Mouse (Mus musculus): ENCODE data around the gene Tmem251. TPM values are rescaled to one million over a fixed set of nuclear protein-coding genes. Genes with fewer than 3 reads are reported as not detected.

Gene Tmem251
- total RNA-seq, 1 experiment from 2014 or later = 22.6 TPM

GRCm38 (mm10) chr12:102740285-102740684 is 3.3 kb upstream of the Tmem251 start:
- ATAC-seq (replicated peaks; ENCODE audit: insufficient number of reproducible peaks, low FRiP score, low TSS enrichment, poor library complexity, severe bottlenecking) = no peak

GRCm38 (mm10) chr12:102742056-102742455 is 1.5 kb upstream of the Tmem251 start:
- ATAC-seq (replicated peaks; ENCODE audit: insufficient number of reproducible peaks, low FRiP score, low TSS enrichment, poor library complexity, severe bottlenecking) = no peak

DNA sequence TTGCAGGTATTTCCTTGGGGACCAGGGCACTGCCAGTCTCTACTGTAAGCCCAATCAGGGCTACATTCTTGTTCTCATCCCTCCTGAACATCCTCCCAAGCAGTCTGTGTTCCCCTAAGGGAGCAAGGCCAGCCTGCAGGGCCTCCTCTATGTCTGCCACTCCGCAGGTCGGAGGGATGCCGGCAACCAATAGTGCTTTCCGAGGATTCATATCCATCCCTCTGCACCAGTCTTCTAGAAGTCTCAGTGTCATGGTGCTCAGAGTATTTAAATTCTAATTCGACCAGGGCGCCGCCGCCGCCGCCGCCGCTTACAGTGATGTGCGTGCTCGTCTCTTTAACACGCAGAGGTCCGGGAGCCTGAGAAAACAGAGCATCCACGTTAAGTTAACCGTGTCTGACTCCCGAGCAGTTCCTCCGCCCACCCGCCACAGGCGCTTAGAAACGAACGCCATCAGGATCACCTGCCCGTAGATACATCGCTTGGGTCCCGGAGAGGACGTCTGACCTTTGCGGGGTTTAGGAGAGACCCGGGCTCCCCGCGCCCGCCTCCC is 450 bp upstream of the Tmem251 start:
- no peak; the same call in 1 of the 2 replicates for ATAC-seq (replicated peaks; ENCODE audit: insufficient number of reproducible peaks, low FRiP score, low TSS enrichment, poor library complexity, severe bottlenecking)

DNA sequence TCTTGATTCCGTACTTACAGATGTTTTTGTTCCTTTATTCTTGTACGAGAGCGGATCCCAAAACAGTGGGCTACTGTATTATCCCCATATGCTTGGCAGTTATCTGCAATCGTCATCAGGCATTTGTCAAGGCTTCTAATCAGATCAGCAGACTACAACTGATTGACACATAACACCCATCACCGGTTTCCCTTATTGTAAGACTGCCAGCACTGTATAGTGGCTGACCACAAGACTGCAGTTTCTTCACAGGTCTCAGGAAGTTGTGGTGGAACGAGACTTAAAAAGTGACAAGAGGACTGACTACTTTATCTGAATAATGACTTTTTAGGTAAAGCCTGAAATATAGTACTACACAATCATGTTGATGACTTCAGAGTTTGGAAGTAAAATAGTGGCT is 1.3 kb downstream of the Tmem251 start:
- peak; percentile 76 for ATAC-seq (replicated peaks; ENCODE audit: insufficient number of reproducible peaks, low FRiP score, low TSS enrichment, poor library complexity, severe bottlenecking)

GRCm38 (mm10) chr12:102748256-102748655 is 4.7 kb downstream of the Tmem251 start:
- no peak for ATAC-seq (replicated peaks; ENCODE audit: insufficient number of reproducible peaks, low FRiP score, low TSS enrichment, poor library complexity, severe bottlenecking)

- no peak for ATAC-seq (replicated peaks; ENCODE audit: insufficient number of reproducible peaks, low FRiP score, low TSS enrichment, poor library complexity, severe bottlenecking)
These were observed 12.7 kb downstream of the Tmem251 start for GRCm38 (mm10) chr12:102756304-102756703.

- ATAC-seq (replicated peaks; ENCODE audit: insufficient number of reproducible peaks, low FRiP score, low TSS enrichment, poor library complexity, severe bottlenecking) = no peak
These were observed 13.6 kb downstream of the Tmem251 start for GRCm38 (mm10) chr12:102757055-102757688.

DNA sequence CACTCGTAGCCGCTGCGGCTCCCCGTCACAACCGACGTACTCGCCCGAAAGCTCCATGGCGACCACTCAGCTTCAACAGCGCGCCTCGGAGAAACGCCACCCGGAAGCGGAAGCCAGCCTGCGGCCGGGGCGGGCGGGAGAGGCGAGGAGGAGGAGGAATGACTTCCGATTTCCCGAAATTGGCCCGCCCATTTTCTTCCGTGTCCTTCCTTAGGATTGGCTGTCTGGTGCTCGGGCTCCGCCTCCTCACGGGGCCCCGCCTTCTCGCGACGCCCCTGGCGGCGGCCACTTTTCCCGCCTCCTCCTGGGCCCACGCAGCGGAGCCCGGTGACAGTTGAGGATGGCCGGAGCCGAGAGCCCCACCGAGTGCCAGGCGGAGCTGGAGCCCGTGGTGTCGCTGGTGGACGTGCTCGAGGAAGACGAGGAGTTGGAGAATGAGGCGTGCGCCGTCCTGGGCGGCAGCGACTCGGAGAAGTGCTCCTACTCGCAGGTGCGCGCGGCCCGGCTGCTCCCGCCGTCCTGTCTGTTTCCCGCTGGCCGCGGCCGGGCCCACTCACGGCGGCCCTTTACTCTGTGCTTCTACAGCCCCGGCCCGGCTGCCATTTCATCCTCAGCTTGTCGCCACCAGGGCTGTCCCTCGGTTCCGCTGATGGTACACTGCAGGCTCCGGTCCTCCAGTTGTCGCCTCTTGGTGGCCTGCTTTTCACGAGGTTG is 14.3 kb downstream of the Tmem251 start, which contains the start of the genes Gm28051, Gon7 and Ubr7:
Gene Gm28051, minus strand, starts transcription at position 77 of the 714 bp plus-strand sequence.
Gene Gon7, minus strand, starts transcription at position 115 of the 714 bp plus-strand sequence.
Gene Ubr7, plus strand, starts transcription at position 279 of the 714 bp plus-strand sequence.
- peak; percentile 94 for ATAC-seq (replicated peaks; ENCODE audit: insufficient number of reproducible peaks, low FRiP score, low TSS enrichment, poor library complexity, severe bottlenecking)

DNA sequence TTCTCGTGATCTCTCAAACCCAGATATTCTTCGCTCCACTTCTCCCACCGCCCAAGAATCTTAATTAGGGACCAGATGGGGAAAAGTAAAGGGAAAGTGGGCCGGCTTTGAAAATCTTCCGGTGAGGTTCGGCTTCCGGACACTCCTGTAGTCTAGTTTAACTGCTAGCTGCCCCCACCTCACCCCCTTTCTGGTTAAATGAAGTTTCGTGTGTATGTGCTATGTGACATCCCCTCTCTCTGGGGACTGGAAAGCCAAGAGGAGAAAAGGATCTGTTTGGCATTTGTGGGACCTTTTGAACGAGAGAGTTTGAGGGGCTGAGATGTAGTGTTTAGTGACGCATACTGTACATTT is 14.8 kb downstream of the Tmem251 start, which contains the start of gene Gm20604:
Gene Gm20604, minus strand, starts transcription at position 270 of the 354 bp plus-strand sequence.
- ATAC-seq (replicated peaks; ENCODE audit: insufficient number of reproducible peaks, low FRiP score, low TSS enrichment, poor library complexity, severe bottlenecking) = no peak

- no peak for ATAC-seq (replicated peaks; ENCODE audit: insufficient number of reproducible peaks, low FRiP score, low TSS enrichment, poor library complexity, severe bottlenecking)
These were observed 15.4 kb downstream of the Tmem251 start for GRCm38 (mm10) chr12:102758936-102759335.

DNA sequence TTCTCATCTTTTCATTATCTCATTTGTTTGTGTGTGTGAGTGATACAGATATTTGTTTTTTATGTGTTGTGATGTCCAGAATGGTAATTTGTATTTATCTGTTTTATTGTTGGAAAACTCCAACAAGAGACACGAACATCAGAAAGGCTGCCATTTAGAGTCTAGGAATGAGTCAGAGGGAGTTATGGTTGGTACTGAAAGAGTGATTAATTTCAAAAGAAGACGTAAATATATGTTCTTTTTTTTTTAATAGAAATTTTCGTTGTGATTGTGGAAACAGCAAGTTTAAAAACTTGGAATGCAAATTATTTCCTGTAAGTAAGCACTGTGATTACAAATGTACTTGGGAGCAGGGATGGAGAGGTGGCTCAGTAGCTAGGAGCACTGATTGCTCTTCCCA is 18.1 kb downstream of the Tmem251 start:
- no peak for ATAC-seq (replicated peaks; ENCODE audit: insufficient number of reproducible peaks, low FRiP score, low TSS enrichment, poor library complexity, severe bottlenecking)

DNA sequence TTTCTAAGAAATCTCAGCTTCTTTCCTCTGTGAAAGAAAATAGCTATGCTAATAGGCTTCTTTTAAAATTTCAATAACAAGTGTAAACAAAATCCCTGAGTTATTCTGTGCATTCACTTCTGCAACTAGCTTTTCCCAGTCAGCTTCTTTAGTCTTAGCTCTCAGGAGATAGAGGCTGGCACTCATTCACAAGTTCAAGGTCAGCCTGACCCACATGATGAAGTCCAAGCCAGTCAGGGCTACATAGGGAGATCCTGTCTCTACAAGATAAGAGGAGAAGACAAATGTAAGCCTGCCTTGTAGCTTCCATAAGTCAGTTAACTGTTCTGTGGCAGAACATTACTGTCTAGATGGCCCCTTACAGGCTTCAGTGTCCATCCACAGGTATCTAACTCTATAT is 20.1 kb downstream of the Tmem251 start:
- ATAC-seq (replicated peaks; ENCODE audit: insufficient number of reproducible peaks, low FRiP score, low TSS enrichment, poor library complexity, severe bottlenecking) = no peak

DNA sequence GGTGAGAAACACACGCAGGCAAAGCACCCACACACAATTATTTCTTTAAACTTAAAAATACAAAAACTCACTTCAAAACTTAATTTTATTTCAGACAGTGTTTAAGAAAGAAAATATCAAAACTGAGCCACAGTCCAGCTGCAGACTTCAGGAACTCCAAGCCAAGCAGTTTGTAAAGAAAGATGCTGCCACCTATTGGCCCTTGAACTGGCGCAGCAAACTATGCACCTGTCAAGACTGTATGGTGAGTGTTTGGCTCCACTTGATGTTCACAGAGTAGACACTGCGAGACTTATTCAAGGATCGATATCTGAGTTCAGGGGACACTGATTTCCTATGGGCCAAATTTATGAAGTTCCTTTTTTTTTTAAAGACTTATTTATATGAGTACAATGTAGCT is 25.4 kb downstream of the Tmem251 start:
- no peak for ATAC-seq (replicated peaks; ENCODE audit: insufficient number of reproducible peaks, low FRiP score, low TSS enrichment, poor library complexity, severe bottlenecking)

- no peak for ATAC-seq (replicated peaks; ENCODE audit: insufficient number of reproducible peaks, low FRiP score, low TSS enrichment, poor library complexity, severe bottlenecking)
These were observed 28.0 kb downstream of the Tmem251 start for GRCm38 (mm10) chr12:102771601-102772000.

GRCm38 (mm10) chr12:102772676-102773075 is 29.1 kb downstream of the Tmem251 start:
- no peak for ATAC-seq (replicated peaks; ENCODE audit: insufficient number of reproducible peaks, low FRiP score, low TSS enrichment, poor library complexity, severe bottlenecking)

DNA sequence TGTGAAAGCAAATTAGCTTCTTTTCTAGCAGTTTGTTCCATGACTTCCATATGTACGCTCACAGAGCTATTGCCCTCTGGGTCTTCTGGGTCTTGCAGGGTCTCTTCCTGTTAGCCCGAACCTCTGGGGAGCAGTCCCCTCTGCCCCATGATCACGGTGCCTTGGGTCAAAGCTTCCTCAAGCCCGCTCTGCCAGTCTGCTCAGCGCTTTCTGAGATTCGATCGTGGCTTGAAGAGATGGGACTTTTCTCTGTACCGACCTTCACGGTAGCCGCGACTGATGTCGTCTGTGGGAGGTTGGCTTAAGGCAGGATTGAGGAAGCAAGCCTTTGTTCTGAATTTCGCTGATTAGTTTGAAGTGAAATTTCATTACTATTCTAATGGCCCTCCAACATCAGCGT is 32.5 kb downstream of the Tmem251 start:
- no peak for ATAC-seq (replicated peaks; ENCODE audit: insufficient number of reproducible peaks, low FRiP score, low TSS enrichment, poor library complexity, severe bottlenecking)

GRCm38 (mm10) chr12:102778151-102778550 is 34.6 kb downstream of the Tmem251 start:
- no peak for ATAC-seq (replicated peaks; ENCODE audit: insufficient number of reproducible peaks, low FRiP score, low TSS enrichment, poor library complexity, severe bottlenecking)

DNA sequence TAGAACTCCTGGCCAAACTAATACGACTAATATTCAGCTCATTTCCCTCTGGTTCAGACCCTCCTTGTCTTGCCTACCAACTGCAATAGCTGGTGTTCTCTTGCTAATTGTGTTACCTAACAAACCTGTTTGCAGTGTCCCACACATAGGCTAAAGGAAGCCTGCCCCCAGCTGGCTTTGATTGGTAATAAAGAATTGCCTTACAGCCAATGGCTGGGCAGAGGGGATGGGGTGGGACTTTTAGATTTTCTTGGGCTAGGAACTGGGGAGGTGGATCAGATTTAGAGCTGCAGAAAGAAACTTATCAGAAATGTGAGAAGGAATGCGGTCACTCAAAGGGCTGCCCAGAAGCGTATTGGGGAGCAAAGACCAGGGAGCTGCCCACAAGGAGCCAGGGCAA is 35.9 kb downstream of the Tmem251 start:
- ATAC-seq (replicated peaks; ENCODE audit: insufficient number of reproducible peaks, low FRiP score, low TSS enrichment, poor library complexity, severe bottlenecking) = no peak

GRCm38 (mm10) chr12:102782841-102783240 is 39.3 kb downstream of the Tmem251 start:
- no peak for ATAC-seq (replicated peaks; ENCODE audit: insufficient number of reproducible peaks, low FRiP score, low TSS enrichment, poor library complexity, severe bottlenecking)
